Mouse (Mus musculus) heart, adult 8-10 months (tissue): ENCODE data around the gene Gm20431. TPM values are rescaled to one million over a fixed set of nuclear protein-coding genes. Genes with fewer than 3 reads are reported as not detected.
"Not testable (repeated sequence)": the region's sequence is repeated elsewhere in the genome, so short reads cannot be mapped to it uniquely, and the experiment has no call there.

Experiments used
- DNase-seq: peaks from one replicate; pipeline ENCODE4 v3.0.0; 2022; ENCODE audit warnings: low spot score
- total RNA-seq, 4 experiments: library from RNA; stranded (reverse); gene quantifications; 2 replicates each; pipeline ENCODE4 v1.2.4; 2022

Gm20431 gene
- total RNA-seq, 4 experiments from 2014 or later: 15.3 to 19.4 (median 18.2) TPM

DNA sequence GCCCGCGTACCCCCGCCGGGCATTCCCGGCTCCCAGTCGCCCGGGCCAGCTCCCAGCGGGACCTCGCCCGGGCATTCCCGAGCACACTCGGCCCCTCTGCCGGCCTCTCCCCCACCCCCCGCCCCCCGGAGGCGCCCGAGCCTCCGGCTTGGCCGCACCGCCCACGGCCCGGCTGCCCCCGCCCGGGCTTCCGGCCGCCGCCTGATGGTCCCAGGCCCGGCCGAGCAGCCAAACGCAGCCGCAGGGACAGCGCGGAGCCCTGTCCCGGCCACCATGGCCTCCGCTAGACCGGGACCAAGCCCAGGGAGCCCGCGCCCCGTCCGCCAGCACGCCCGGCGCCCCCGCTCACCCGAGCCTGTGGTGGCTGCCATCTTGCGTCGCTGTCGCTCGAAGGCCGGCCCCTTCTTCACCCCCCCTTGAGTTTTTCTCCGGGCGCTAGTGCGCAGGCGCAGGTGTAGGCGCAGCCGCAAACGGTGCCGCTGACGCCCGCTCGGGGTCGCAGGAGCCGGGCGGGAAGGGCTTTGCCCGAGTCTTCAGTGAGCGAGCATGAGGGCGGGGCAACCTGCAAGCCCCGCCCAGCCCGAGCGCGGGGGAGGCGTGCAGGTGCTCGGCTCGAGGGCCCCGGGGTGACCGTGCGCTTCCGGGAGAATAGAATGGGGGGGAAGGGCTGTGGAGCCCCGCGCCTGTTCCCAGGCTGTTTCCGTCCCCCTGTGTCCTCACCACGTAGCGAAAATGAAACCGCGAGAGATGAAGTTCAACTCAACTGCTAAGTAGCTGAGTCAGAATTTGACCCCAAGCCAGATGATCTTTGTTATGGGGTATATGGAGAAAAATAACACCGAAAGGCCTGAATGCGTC is 29.5 kb downstream of the Gm20431 start, which contains the start of gene Ube2v1:
Gene Ube2v1, minus strand, starts transcription at position 505 of the 858 bp plus-strand sequence.
- peak; percentile 96 for DNase-seq

DNA sequence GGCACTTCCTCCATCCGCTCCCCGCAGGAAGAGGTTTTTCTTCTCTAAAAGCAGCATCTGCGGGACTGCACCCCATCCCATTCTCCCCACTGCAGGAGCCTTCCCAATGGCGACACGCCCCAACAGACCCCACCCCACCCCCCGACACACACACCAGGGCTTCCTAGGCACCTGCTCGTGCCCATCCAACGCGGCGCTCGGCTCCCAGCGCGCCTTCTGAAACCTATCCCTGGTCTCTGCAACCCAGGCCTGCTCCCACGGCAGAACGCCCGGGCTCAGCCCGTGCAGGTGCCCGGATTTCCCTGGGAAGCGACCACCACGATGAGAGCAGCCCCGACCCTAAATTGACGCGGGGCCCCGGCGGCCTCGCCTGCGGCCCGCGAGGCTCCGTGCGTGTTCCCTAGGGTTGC is 30.1 kb downstream of the Gm20431 start:
- DNase-seq: no peak

DNA sequence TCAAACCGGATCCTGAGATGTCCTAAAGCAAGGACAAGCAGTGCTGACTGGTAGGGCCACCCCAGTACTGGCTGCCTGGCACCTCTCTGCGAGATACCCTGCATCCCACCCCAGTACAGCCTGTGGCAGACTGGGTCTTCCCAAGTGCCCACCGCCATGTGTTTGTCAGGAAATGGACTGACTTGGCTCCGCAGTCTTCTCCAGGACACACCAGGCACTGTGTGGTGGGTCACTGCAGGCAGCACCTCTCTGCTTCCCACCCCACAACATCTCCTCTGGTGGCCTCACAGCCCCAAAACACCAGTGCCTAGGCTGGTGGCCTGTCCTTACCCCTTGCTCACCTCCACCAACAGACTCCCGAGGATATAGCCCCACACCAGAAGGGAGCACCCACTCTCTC is 30.9 kb downstream of the Gm20431 start:
- no peak for DNase-seq

DNA sequence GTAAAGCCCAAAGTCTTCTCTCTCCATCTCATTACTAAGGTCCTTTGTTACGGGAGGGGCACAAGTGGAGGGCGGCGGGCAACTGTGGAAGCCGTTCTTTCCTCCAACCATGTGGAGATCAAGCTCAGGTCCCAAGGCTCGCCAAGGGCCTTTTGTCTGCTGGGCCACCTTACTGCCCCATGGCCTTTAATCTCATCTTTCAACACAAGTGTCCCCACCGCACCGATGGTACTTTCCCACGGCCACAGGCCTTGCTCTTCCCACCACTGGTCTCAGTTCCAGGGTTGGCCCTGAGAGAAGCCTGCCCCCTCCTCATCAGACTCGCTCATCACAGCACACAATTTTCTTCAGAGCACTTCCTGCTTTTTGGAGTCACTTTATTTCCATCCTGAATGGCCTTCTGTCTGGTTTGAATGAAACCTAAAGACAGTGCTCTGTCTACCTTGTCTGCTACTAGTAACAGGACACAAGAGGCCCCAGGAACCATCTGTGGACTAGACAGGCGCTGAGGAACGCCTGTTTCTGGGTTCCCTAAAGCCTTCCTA is 31.6 kb downstream of the Gm20431 start:
- DNase-seq: no peak

DNA sequence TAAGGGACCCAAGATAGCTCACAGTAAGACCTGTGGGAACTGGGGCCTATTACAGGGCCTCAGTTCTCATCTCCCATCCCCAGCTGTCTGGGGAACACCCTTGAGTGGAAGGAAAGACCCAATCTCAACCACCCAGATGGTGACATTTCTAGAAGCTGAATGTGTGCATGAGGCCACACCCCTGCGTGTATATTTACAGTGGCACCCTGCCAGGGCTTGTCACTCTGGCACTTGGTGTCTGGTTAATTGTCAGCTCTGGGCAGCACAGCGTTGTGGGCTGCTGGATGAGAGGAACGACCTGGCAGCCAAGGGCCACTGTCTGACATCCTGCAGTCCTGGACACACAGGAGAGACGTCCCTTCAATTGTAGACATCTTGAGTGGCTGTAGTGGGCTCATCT is 32.4 kb downstream of the Gm20431 start:
- no peak for DNase-seq

DNA sequence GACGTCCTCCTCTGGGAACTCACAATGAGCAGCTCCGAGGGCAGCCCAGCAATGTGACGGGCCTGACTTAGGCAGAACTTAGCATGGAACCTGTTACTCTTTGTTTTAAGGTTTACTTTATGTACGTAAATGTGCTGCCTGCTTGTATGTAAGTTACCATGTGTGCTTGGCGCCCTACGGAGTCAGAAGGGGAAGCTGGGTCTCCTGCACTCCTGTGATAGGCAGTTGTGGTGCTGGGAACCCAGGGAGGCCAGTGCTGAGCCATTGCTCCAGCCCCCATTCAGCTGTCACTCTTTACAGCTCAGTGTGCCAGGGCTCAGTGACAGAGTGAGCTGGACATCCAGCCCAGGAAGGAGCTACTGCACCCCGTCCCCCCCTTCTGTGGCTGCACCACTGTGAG is 34.3 kb downstream of the Gm20431 start:
- no peak for DNase-seq

DNA sequence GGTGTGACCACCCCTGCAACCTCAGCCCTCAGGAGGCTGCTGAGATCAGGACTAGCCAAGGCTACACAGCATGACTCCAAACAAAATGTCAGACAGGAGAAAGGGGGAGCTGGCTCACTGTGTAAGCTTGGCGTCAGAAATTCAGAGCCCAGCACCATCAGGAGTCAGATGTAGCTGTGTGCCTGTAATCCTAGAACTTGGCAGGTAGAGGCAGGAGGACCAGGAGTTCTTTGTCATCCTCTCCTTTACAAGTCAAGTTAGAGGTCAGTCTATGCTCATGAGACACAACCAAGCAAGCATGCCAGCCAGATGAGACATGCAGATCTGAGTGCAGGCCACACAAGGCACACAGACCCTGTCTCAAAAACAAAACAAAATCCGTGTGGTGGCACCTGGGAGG is 35.6 kb downstream of the Gm20431 start:
- DNase-seq: no peak

DNA sequence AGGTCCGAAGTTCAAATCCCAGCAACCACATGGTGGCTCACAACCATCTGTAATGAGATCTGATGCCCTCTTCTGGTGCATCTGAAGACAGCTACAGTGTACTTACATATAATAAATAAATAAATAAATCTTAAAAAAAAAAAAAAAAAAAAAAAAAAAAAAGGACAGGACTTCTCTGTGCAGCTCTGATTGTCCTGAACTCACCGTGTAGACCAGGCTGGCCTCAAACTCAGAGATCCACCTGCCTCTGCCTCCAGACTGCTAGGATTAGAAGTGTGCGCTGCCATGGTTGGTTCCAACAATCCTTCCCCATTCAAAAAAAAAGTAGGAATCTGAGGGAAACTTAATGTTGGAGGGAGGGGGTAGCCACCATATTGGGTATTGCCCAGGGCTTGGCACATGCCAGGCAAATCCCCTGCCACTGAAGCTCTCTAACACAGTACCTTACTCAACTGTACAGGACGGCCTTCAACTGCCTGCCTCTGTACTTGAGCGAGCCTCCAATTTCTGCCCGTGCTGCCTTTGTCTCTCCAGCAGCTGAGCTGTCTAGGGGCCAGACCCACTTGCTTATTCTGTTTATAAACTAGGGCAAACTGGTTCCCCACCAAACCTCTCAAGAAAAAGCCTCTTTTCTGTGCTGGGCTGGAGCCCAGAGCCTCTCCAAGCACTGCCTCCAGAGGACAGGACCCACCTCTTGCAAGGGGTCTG is 36.8 kb downstream of the Gm20431 start:
- DNase-seq: no peak

DNA sequence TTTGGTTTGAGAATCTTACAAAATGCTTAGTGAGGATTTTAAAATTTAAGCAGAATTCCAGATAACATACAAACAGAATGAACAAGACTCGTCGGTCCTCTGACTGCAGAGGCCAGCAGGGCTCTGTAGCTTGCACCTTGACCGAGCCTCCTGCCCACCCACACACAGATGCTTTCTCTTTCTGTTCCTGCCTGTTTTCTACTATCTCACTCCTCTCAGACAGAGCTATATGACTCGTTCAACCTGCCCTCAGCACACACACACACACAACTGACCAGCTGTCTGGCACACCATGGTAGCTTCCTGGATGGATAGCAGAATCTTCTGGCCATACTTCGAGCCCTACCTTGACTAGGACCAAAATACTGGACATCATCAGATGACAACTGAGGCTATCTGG is 38.3 kb downstream of the Gm20431 start:
- no peak for DNase-seq

DNA sequence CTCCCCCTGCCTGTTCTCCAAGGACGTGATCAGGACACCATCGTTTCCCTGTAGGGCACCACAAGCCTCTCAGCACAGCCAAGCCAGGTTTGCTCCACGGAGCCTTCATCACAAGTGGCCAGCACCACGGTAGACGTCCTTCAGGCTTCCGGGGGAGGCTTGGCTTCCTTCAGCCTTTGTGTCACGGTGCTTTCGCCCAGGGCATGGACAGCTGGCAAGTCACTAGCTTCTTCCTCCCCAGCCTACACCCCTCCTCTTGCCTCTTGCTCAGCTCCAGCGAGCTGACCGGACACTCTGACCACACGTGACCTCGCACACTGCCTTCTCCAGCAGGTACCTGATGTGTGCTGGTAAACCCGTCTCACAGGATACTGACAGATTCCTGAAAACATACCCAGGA is 38.9 kb downstream of the Gm20431 start:
- DNase-seq: no peak

DNA sequence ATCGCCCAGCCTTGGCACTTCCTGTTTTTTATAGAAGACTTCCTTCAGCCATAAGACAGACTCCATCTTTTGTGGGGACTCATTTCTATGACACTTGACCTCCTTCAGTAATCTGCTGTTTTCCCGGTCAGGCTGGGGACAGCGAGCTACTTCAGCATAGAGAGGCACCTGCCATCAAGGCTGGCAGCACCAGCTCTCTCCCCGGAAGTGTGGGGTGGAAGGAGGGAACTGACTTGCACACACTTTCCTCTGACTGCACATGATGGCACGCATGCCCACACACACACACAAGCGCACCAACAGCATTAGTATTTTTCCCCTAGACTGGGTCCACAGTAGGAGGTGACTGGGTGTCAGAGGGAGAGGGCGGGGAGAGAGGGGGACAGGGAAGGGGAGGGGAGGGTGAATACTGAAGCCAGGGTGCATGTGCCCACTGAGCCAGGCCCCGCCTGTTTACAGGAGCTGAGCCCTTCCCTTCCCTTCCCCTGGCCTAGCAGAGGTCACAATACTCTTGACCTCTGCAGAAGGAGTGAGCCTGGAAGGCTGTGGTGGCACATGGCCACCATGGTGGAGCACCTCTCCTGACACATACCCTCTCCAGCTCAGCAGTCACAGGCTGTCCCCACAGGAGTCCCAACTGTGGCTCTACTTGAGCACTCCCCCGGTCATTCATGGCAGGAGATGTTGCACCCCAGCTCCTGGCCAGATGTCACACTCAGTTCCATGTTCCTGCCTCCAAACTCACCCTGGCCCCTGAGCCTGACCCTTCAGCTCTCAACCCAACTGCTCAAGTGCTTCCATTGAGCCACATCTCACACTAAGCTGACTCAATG is 39.8 kb downstream of the Gm20431 start:
- no peak for DNase-seq

DNA sequence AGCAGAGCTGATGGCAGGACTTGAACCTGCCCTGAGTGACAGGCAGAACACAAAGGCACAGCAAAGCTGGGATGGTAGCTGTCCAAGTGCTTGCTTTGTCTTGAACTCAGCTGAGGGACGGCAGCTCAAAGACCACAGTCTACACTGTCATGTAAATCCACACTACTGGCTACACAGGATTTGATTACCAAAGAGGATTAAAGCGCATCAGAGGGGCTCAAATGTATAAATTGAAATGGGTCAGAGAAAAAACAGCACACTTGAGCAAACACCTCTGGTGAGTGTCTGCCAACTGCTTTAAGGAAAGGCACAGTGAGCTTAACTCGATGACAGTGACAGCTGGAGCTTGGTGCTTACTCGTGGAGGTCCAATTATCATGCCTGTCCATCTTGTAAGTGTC is 43.8 kb downstream of the Gm20431 start:
- no peak for DNase-seq

DNA sequence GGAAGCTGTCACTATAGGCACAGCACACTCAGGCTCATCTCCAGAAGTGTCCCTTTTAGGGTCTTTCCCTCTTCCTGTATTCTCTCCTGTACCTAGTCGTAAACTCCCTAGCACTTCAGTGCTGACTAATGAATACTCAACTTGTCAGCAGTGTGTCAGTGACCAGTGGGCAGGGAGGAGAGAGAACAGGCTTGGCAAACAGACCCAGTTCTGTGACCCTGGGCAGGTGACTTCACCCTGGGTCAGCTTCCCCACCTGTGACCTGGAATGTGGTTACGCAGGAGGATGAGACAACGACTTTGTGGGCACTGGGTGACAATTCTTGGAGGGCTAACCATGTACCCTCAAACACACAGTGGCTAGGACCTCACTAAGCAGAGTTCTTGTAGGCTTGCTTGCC is 44.3 kb downstream of the Gm20431 start:
- DNase-seq: no peak

DNA sequence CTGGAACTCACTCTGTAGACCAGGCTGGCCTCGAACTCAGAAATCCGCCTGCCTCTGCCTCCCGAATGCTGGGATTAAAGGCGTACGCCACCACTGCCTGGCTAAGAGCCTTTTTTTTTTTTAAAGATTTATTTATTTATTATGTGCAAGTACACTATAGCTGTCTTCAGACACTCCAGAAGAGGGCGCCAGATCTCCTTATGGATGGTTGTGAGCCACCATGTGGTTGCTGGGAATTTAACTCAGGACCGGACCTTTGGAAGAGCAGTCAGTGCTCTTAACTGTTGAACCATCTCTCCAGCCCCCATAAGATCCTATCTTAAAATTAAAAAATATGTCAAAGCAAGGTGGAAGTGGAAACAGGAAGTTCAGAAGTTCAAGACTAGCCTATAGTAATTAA is 48.0 kb downstream of the Gm20431 start:
- not testable (repeated sequence) for DNase-seq

DNA sequence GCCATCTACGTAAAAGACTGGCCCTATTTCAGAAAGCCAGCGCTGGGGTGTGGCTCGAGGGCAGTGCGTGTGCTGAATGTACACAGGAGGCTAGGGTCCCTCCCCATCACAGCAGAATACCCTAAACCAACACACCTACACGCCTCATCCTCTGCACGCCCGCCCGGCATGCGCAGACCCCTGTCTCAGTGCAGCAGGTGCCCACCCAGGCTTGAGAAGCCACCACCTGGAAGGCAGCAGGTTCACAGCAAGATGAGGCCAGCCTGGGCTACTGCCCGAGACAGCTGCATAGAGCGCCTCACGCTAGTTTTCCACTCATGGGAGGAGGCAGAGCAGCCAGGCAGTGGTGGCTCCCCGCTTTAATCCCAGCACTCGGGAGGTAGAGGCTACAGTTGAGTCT is 49.2 kb downstream of the Gm20431 start:
- DNase-seq: no peak

DNA sequence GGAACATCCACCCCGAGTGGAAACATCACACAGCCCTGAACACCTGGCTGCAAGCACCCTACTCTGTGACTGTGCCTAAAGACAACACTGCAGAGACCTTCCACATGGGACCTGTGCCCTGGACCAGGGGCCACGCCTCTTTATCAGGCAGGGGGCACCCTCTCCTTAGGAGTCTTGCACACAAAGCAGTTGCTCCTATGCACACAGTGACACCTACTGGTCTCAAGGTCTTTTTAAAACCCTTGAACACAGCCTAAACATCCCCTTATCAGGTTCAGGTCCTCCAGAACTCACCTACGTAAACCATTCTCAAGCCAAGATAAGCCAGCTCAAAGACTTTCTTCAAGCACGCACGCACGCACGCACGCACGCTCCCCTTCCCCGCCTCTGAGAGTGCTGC is 50.0 kb downstream of the Gm20431 start:
- DNase-seq: no peak

DNA sequence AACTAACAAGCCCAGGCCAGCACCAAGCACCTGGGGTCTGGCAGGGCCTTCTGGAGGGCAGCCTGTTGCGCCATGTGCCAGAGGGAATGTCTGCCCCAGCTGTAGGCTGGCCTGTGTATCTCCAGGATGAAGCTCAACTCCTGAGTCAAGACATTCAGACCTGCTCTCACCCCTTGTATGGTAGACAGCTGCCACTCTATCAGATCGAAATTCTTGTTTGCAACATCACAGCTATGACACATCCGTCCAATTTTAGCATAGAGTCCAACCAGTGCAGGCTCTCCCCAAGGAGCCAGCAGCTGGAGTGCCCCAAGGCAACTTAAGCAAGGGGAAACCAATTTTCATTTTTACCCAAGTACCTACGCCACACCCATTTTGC is 54.6 kb downstream of the Gm20431 start:
- no peak for DNase-seq

DNA sequence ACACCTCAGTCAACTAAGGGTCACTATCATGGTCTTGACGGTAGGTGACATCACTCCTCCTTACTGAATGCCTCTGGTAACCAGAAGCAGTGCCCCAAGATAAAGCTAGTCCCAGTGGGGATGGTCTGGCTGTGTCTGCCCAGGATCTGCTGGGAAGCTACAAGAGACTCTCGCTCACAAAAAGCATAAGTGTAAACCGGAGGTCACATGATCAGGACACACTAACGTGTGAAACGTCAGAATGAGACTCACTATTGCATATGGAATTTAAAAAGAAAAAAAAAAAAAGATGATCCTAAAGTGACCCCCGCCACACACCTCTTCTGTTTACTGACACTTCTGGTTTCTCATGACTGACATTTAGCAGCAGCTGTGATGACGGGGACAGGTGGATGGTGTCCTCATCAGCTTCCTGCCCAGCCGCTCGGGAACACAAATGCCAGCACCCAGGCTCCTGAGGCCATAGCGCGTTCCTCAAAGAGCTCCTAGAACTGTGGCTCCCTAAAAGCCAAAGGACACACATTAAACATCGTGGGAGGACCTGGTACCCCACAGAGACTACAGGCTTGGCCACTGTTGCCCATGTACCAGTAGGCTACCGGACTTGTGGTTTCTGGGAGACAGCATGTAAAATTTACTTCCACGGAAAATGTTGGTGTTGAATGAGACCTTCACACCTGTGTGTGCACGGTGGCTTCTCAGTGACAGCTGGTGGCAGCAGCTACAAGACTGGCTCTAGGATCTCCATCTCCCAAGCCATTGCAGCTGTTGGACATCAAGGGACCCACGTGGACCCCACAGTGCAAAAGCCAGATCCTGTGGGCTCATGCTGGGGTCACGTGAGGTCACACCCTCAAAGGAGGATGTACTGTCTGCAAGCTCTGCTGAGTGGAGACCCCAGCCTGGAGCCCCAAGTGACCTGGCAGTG is 55.2 kb downstream of the Gm20431 start:
- no peak for DNase-seq

DNA sequence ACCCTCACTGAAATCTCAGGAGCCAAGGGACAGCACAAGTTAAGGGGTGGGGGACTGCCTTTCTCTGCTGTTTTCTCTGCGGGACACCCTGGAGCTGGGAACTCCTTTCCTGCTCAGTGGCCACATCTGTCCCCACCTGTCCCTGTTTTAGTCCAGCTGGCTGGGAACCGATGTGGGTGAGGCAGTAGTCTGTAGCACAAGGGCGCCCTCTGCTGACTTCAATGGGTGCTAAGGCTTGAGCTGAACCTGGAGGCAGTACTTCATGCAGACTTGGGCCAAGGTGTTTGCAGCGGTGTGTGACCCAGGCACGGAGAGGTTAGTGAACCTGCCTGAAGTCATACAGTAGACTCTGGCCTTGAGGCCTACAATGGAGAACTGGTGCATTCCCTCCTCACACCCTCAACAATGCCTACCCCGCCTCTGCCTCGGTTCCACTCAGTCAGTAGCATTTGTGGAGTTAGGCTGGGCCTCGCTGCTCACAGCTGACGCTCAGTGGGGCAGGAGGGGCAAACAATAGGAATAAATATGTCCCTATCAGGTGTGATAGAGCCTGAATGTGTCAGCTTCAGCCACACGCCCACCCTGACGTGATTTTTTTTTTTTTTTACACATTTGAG is 56.0 kb downstream of the Gm20431 start:
- DNase-seq: peak; percentile 93

DNA sequence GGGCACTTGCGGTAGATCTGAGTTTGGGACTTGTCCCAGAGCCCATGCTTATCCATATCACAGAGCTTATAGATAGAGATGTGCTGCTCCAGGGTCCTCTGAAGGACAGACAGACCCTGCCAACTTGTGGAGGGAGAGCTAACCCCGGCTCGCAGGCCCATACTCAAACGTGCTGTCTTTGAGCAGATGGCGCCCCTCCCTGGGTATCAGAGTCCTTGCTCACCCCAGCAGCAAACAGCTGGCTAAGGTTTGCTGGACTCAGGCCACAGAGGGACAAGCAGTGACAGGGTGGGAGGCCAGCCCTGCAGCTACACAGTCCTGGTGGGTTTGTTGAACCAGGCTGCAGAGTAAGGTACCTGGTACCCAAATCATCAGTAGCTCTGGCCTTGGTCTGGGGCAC is 58.3 kb downstream of the Gm20431 start:
- DNase-seq: no peak
